Mouse (Mus musculus) adrenal gland, postnatal 36 days (tissue): ENCODE measurements around the gene Rbm25. TPM values are rescaled to one million over a fixed set of nuclear protein-coding genes. Genes with fewer than 3 reads are reported as not detected.
"Not testable (repeated sequence)": the region's sequence is repeated elsewhere in the genome, so short reads cannot be mapped to it uniquely, and the experiment has no call there.

Experiments used
- DNase-seq, 2 experiments: peaks; one replicate each; pipeline ENCODE4 v3.0.0; 2021; ENCODE audit warnings: mixed read lengths in 1 of 2
- long read RNA-seq, 2 experiments: library from polyadenylated mRNA; stranded (forward); transcript quantifications; one replicate each; pipeline ENCODE4 v2.0.0; 2021; ENCODE audit warnings: borderline sequencing depth in 2 of 2
- total RNA-seq, 2 experiments: library from RNA; stranded (reverse); gene quantifications; 2 replicates each; pipeline ENCODE4 v1.2.3; 2021

Rbm25 gene
- 100 to 1,000 TPM in 1 of 2 experiments, 10 to 100 TPM in 1; 86.8 to 104 TPM for total RNA-seq
- long read RNA-seq, experiment 1, partial matches to known transcripts, result 33 of 41 reads
- long read RNA-seq, experiment 1, other reads (novel, unspliced or antisense), result 8 of 41 reads
- long read RNA-seq, experiment 2, full-length matches to known transcripts, result 5 of 7 reads
- long read RNA-seq, experiment 2, partial matches to known transcripts, result 1 of 7 reads
- long read RNA-seq, experiment 2, other reads (novel, unspliced or antisense), result 1 of 7 reads

DNA sequence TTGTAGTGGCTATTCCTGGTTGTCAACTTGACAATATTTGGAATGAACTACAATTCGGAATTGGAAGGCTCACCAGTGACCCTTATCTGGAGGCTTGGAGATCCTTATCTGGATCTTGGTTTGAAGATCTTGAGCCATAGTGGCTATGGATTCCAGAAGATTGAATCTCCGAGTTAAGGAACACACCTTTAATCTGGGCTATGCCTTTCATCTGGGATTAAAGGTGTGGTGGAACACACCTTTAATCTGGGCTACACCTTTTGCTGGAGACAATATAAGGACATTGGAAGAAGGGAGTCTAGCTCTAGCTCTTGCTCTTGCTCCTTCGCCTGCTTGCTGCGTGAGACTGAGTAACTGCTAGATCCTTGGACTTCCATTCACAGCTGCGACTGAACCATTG lies at the start of gene Rbm25:
Gene Rbm25 (plus strand): TSS at position 301 of the 400 bp plus-strand sequence.
- not testable (repeated sequence) for DNase-seq

DNA sequence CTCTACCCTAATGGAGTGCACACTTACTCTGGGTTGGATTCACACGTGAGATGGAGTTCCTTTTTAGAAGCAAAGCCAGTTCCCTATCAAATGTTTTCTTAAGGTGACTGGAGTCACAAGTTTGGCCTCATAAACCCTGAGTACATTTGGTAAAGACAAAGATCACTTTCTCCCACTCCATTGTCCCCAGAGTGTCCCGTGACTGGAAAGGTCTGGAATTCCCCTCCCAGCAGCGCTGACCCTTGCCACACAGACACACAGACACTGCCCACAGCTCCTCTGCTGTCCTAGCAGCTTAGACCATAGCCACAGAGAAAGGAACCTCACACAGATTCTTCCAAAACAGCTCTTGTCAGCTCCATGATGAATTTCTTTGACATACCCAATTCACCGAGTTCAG lies 48.9 kb upstream of the Rbm25 start:
- DNase-seq, result no peak

DNA sequence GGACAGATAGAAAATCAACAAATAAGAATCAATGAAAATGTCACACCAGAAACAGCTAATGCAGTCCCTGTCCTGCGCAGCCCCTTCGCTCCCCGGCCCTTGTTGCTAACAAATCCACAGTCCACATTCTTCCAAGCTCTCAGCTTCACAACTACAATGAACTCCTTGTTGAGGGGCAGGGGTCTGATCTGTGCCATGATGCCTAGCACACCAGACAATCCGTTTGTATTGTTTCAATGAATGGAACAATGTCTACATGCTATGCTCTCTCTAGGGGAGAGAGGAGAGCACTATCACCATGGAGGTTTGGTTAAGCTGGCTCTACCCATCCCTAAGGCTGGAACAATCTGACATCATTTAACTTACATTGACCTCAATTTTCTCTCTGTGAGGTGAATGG lies 48.3 kb upstream of the Rbm25 start:
- no peak for DNase-seq

DNA sequence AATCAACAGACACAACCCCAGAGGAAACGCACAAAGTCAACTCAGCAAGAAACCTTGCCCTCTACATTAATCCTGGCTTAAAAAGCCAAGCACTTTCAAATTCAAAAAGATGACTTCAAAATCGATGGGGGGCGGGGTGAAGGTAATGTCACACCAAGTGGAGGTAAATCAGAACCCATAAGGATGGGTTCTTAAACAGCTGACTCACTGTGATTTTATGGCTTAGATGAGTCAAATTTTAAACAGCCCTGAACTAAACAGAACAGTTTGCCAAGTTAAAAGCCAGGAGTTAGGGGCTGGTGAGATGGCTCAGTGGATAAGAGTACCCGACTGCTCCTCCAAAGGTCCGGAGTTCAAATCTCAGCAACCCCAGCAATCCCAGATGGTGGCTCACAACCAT lies 44.4 kb upstream of the Rbm25 start:
- DNase-seq, result peak in 1 of 2 experiments; percentile 14

DNA sequence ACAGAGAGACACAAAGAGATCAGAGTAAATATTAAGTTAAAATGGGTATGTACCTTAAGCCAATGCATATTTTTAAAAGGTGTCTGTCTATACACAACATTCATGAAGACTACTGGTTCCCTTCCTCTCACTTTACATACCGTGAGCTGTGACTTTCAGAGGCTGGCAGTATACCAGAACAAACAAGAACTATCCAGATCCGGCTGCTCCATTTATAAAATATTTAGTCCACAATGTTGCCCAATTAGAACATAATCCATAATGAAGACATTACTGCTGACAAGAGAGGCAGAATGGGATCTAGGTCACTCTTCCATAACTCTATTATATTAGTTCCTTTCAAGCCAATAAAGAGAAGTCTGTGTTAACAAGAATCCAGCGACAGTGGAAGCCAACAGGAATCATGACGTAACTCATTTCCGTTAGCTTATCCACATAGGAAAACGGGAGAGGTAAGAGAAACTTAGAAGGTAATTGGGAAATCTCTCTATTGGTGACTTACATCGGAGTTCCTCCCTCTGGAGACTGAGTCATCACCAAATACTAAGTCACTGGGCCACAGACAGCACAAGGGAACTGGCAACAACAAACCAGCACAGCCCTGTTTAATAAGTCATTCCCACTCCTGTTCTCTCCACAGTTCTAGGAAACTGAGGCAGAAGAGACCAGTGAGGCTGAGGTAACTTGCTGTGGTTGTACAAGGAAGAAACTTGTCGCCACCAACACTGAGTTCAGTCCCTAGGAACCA lies 39.1 kb upstream of the Rbm25 start:
- DNase-seq, result peak; percentile 24 to 29

DNA sequence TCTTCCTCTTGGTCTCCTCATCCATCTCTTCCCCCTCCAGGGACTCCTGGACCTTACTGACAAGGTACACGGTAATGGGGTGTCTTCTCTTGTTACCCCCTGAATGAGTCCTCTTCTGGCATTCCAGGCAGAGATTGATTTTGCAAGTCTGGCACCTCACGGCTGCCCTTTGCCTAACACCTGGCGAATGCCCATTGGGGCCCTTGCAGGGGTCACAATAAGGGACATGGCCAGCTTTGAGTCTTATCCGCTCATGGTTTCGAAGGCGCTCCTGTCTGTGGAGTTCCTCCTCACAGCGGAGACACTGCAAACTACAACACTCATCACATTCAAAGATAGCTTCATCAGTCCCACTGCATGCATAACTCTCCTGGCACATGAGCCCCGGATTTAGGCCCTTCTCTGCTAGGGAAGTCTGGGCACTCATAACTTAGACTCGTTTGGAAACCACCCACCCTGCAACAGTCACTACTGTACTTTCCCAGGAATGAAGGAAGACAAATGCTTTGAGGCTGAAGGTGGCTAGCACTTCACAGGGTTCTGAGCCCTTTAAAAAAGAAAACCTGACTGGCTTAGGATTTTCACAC lies 36.5 kb upstream of the Rbm25 start:
- DNase-seq, result no peak

DNA sequence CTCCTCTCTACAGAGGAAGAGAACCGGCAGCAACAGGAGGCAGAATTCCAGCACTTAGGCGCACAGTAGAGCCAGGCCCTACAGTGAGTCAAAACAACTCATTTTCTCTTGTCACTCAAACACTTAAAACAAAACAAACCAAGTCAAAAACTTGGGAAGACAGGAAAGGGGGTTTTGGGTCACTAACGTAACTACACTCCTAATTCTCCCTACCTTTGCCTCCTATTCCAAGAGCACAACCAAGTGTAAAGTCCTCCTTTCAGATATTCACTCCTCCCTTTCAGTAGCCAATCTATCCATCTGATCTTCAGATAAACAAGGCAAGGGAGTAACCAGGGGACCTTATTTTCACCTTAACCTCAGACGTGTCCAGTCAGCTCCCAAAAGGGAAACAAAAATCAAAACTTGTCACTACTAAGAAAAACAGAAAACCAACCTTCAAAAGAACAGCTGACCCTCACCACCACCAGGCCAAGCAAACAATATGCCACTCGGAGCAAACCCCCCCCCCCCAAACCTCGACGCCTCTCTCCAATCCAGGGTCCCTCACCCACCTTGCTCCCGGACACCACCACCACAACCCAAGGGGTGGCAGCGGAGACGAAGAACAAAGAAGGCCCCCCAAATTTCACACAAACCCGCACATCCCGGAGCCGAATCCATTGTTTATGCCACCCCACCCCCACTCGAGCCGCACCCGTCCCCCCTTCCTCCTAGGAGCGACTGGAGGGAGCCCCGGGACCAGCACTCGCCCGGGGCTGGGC lies 34.7 kb upstream of the Rbm25 start:
- DNase-seq, result peak in 1 of 2 experiments; percentile 39

DNA sequence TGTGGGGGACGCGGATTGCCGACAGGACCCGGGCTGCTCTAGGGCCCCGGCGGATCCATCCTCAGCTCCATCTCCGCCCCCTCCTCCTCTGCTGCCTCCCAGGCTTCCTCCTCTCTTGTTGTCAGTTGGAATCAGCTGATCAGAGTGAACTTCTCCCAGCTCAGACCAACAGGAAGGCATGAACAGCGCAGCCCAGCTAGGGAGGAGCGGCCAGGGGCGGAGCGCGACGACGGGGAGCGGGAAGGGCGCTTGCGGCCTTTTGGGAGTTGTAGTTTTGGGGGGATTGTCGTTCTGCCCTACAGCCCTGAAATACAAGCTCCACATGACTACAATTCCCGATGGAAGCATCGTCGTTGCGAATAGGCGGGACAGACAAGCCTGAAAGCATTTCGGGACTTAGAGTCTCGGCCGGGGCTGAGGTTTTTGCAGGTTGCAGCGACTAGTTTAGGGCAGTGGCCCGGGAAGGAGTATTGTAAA lies 34.0 kb upstream of the Rbm25 start, which contains the start of gene Zfyve1:
Gene Zfyve1 (minus strand): TSS at position 198 of the 477 bp plus-strand sequence.
- DNase-seq, result peak; percentile 95 to 96

DNA sequence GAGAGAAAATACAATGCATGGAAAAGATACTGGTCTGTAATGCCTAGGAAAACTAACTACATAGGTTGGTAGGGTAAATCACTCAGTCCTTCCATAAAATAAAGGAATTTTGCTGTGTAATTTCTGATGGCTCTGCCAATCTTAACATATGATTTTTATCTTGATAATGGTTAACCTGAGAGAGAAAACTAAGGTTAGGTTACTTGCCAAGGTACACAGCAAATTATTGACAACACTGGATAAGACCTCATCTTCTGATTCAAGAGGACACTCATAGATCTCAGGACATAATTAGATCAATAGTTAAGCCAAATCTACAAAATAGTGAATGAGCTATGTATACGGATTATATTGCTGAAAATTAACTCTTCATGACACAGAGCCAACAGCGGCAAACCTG lies 33.2 kb upstream of the Rbm25 start:
- no peak for DNase-seq

DNA sequence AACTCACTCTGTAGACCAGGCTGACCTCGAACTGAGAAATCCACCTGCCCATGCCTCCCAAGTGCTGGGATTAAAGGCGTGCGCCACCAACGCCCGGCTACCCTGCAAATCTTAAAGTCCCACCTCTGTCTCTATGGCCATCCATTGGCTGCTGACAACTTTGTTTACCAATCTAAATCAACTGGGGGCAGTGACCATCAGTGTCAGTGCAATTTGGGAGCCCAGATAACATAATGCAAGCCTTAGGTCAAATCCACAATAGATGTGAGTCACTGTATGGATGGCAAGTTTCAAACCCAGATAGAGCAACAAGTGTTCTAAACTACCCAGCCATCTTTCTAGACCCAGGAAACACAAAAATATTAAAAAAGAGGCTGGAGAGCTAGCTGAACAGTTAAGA lies 28.8 kb upstream of the Rbm25 start:
- DNase-seq, result no peak

DNA sequence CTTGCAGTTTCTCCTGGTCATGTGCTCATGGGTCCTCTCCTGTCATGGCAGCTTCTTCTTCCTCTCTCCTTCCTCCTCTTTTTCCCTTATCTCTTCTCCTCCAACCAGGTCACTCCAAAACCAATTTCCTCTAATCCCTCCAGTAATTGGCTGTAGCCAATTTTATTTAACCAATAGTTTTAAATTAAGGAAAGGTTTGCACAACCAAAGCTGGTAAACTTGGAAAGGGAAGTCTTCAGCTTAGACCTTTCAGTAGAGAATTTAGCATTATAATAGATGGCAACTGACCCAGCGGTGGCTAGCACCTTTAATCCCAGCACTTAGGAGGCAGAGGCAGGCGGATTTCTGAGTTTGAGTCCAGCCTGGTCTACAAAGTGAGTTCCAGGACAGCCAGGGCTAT lies 24.6 kb upstream of the Rbm25 start:
- DNase-seq, result not testable (repeated sequence)

DNA sequence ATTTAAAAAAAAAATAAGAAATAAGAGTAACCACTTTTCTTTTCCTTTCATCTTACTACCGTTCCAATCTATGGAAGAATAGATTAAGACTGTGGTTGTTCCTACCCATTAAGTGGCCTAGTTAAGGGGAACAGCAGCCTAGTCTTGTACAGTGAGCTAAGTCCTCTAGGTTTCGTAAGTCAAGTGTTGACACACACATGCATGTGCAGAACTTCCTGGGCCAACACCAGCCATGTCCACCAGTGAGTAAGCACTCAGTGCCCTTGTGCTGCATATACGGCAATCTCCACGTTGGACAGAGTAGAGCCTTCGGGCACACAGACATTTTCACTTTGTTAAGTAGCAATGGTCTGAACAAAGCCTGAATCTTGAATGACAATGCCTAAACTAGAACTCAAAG lies 13.8 kb upstream of the Rbm25 start:
- DNase-seq, result no peak

DNA sequence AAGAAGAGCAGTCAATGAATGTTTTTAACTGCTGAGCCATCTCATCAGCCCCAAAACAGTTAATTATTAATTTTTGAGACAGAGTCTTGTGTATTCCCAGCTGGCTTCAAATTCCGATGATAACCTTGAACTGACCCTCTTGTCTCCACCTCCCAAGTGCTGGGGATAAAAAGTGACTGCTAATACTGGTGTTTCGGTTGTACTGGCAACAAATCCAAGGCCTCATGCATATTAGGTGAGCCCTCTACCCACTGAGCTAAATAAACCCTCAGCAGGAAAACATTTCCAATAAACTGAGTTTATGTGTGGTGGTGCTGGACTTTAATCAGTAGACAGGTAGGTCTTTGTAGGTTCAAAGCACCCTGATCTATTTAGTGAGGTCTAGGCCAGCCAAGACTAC lies 12.1 kb upstream of the Rbm25 start:
- DNase-seq, result no peak

DNA sequence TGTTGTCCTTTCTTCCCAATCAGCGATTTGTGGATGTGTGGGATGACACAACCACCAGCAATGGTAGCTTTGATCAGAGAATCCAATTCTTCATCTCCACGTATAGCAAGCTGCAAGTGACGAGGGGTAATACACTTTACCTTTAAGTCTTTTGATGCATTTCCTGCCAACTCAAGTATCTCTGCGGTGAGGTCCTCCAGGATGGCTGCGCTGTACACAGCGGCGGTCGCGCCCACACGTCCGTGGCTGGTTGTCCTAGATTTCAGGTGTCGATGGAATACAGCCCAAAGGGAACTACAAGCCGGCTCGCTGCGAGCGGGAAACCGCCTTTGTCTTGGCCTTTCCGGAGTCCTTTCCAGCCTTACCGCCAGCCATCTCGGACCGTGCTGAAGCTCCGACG lies 10.3 kb upstream of the Rbm25 start:
- not testable (repeated sequence) for DNase-seq

DNA sequence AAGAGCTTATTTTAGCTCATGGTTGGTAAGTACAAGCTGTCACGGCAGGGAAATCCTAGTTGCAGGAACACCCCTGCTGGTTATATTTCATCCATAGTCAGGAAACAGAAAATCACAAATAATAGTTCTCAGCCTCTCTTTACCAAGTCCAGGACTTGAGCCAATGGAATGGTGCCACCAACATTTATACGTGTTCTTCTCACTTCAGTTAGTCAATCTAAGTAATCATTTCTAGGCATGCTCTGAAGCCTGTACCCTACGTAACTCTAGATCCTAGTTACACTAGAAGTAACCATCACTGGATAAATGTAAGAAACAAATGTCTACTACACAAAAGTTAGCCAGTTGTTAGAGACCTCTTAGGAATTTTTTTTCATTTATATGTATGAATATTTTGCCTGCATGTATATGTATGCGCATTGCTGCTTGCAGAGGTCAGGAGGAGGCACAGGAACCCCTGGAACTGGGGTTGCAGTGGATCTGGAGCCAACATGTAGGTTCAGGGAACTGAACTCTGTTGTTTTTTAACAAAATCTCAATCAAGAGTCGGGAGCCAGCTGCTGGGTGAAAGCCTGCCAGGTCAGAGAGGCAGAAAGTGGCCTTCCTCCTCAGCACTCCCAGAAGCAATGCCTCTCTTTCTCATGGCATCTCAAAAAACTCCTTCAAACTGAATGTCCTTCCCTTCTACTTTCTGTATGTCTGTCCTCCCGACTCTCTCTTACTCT lies 8.8 kb upstream of the Rbm25 start:
- DNase-seq, result no peak

DNA sequence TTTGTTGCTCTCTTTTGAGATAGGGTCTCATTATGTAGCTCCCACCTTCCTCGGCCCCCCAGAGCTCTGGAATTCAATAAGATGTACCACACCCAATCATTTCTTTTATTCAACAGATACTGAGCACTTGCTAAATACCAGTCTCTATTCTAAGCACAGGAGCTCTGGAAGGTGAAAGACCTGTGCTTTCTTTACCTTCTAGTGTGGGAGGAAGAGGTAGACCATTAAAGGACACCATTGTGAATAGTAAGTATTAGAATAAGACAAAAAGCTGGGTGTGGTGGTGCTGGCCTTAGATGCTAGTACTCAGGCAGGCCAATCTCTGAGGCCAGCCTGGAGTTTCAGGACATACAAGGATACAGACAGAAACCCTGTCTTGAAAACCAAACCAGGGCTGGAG lies 6.7 kb upstream of the Rbm25 start:
- no peak for DNase-seq

DNA sequence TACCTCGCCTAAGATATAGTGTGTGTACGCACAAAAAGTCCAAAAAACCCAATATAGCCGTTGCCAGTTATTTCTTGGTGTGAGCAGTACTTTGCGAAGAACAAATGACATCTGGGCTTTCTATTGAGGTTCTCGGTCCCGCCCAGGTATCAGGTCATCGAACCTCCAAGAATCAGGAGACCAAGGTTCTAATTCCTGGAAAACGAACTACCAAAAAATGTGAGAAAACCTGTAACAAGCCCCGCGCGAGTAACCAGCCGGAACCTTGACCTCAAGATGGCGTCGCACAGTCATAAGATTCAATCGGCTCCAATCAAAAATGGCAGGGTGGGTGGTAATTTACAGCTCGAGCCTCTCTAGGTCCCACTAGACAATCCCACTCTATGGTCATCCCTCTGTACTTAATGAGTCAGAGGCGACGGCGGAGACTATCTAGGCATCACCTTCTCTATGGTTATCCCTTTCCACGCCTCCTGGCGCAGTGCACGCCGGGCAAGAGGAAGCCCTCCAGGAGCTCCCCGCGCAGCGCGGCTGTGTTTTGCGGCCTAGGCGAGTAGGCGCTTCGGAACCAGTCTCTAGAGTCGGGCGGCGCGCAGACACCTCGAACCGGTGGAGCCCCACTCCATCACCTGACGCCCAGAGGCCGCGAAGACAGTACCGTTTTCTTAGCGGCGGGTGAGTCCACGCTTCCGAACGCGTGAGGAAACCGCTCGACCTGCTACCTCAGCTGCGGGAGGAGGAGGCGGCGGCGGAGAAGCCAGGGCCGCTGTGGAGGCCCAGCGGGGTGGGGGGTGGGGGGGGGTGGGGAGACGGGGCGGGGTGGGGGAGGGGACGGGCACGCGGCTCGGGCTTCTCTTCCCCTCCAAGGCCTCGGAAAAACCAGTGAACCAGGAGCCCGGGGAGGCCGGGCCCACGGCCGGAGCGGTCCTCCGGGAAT lies 975 bp downstream of the Rbm25 start:
- DNase-seq, result peak; percentile 94 to 95

DNA sequence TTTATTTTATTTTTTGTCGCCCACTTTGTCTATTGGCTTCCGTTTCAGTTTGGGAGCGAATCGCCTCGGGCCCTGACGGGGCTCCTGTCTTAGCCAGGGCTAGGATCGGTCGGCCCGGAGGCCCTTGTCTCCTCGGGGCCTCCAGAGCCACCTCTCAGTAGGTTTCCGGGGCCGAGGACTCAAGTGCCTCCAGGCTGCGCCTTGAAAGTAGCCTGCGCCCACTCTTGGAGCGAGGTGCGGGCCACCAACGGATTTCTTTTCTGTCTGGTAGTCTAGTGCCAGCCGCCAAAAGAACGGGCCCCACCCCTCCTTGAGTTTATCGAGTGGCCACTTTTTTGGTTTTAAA lies 1.6 kb downstream of the Rbm25 start:
- DNase-seq, result peak; percentile 45 to 48

DNA sequence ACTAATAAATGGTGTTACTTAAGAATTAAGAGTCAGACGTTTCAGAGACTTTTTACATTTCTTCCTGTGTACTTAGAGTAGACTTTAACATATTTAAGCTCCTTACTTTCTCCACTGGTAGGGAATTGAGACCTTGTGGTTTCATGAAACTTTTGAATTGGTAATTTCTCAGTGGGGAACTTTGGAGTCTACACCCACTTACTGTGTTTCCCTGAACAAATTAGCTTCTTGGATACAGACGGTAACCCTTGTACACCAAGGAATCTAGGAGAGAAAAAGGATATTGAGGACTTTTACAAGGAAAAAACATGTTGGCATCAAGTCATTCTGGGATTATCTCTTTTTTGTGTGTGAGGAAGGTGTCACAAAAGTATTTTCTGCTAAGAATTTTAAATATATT lies 2.8 kb downstream of the Rbm25 start:
- no peak for DNase-seq

DNA sequence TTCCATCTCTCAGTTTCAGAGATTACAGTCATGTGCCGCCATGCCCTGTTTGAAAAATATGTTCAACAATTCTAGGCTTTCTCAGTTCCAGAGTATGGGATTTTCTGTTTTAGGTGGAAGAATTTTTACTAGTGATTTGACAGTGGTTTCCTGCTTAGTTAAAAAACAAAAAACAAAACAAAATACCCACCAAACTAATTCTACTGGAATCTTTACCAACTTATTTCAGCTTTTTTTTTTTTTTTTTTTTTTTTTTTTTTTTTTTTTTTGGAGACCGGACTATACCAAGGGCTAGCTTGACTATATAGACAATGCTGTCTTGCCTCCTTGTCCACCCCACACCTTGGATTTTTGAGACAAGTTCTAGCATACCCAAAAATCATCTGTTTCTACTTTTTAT lies 10.2 kb downstream of the Rbm25 start:
- DNase-seq, result no peak

DNA sequence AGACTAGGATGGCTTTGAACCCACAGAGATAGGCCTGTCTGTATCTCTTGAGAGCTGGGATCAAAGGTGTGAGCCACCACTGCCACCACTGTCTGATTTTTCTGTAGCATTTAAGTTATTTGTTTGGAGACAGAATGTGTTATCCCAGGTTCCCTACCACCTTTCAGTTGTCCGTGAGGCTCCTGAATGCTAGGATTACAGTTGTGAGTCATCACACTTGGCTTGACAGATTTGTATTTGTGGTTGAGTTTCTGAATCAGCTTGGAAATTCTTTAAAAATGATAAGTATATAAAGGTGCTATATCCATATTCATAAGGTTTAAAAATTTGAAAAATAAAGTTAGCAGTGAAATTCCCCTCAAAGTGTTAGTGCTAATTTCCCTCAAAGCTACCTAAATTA lies 12.1 kb downstream of the Rbm25 start:
- no peak for DNase-seq
